Comparison of ENCODE assay signal across 25 mouse cellular contexts in the genomic region with DNA sequence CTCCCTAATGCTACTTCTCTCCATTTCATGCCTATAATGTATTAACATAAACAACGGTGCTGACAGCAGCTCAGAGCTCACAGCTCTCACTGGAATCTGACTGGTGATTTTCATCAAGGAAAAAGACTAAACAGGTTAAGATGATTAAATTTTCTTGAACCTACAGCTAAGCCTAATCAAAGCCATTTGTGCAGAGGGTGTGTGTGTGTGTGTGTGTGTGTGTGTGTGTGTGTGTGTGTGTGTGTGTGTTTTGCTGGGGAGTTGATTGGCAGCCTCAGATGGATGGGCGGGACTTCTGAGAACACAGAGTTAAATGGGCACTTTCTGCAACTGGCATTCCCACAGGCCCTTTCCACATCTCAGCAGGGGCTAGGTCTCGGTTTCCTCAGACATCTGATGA.
DNase-seq lines count a peak whose midpoint lies in the region; ATAC-seq lines count a peak whose summit lies in the region.
"Had no signal": no experiment of that assay in that cellular context is flagged by ENCODE, and none has a peak within 500 bp of the region (broad histone marks: within the 10 kb centered on the region; RNA-seq: fewer than 3 reads in every experiment).

No protein-coding gene starts in this region.

- no peak overlapping the region for H3K4me2 ChIP-seq in hindbrain, embryonic 16.5 days (ENCODE audit: low read length)
- H3K4me2 ChIP-seq in embryonic facial prominence, embryonic 11.5 days (ENCODE audit: low read depth, low read length), result no peak overlapping the region
- H3K4me2 ChIP-seq: embryonic facial prominence, embryonic 15.5 days; forebrain, embryonic 15.5 days; heart, embryonic 13.5 days; hindbrain, embryonic 15.5 days; intestine, embryonic 15.5 days had no signal

- peak; percentile 47 for DNase-seq in hindbrain, embryonic 10.5 days (ENCODE audit: low spot score)
- peak; percentile 36 for DNase-seq in embryo, embryonic 11 days
- peak; percentile 68 for DNase-seq in embryonic facial prominence, embryonic 11.5 days (ENCODE audit: low spot score)
- DNase-seq in limb, embryonic 10.5 days (ENCODE audit: low spot score), result peak; percentile 58
- no peak for DNase-seq in c-Kit-positive CD71-positive TER-119-positive erythroid progenitor cells, embryonic 14.5 days (ENCODE audit: low spot score)
- no peak for DNase-seq in cerebellum, postnatal 36 days
- DNase-seq: adrenal gland, postnatal 10 days; adrenal gland, postnatal 36 days; cerebellum, adult 11 months; cerebellum, adult 2 months; cerebellum, adult 9-11 months; cerebellum, postnatal 25 days; gastrocnemius, postnatal 10 days; gastrocnemius, postnatal 36 days; heart, adult 2 months; kidney, adult 11 months; kidney, adult 8-10 months had no signal

- no peak overlapping the region for H3K27ac ChIP-seq in hindbrain, embryonic 10.5 days
- H3K27ac ChIP-seq in hindbrain, embryonic 16.5 days (ENCODE audit: low read depth, low read length), result no peak overlapping the region
- no peak overlapping the region for H3K27ac ChIP-seq in embryonic facial prominence, embryonic 11.5 days (replicated peaks; ENCODE audit: low read depth, low read length)
- peak overlapping the region; percentile 42; the same call in 1 of the 2 replicates for H3K27ac ChIP-seq in limb, embryonic 10.5 days
- H3K27ac ChIP-seq: embryonic facial prominence, embryonic 15.5 days; forebrain, embryonic 15.5 days; heart, adult 2 months; heart, embryonic 10.5 days; heart, embryonic 13.5 days; hindbrain, embryonic 15.5 days; intestine, embryonic 15.5 days had no signal

- H3K36me3 ChIP-seq in hindbrain, embryonic 10.5 days, result no peaks in the 10 kb centered on the region
- no peaks in the 10 kb centered on the region for H3K36me3 ChIP-seq in hindbrain, embryonic 16.5 days (ENCODE audit: control insufficient read depth, insufficient read depth, low read length)
- H3K36me3 ChIP-seq in embryonic facial prominence, embryonic 11.5 days (replicated peaks; ENCODE audit: control insufficient read depth, insufficient read depth, low read depth, low read length), result no peaks in the 10 kb centered on the region
- no peaks in the 10 kb centered on the region for H3K36me3 ChIP-seq in limb, embryonic 10.5 days
- H3K36me3 ChIP-seq: embryonic facial prominence, embryonic 15.5 days; forebrain, embryonic 15.5 days; heart, embryonic 10.5 days; heart, embryonic 13.5 days; hindbrain, embryonic 15.5 days; intestine, embryonic 15.5 days had no signal

- ATAC-seq in hindbrain, embryonic 16.5 days, result no peak
- ATAC-seq in embryonic facial prominence, embryonic 11.5 days (replicated peaks; ENCODE audit: insufficient number of reproducible peaks, low FRiP score, low TSS enrichment, low read depth), result peak; percentile 61
- ATAC-seq in frontal cortex, adult (ENCODE audit: low TSS enrichment), result no peak
- ATAC-seq: forebrain, embryonic 15.5 days; intestine, embryonic 15.5 days had no signal

- WGBS in hindbrain, embryonic 10.5 days, result 62% methylated on average over 3 of the region's 3 CpGs
- WGBS in hindbrain, embryonic 16.5 days, result 55% methylated on average over 3 of the region's 3 CpGs
- 45% methylated on average over 3 of the region's 3 CpGs for WGBS in embryonic facial prominence, embryonic 11.5 days
- WGBS in limb, embryonic 10.5 days, result 70% methylated on average over 3 of the region's 3 CpGs

- no peaks in the 10 kb centered on the region for H3K9me3 ChIP-seq in hindbrain, embryonic 10.5 days
- H3K9me3 ChIP-seq in hindbrain, embryonic 16.5 days (ENCODE audit: control insufficient read depth, low read length), result no peaks in the 10 kb centered on the region
- no peaks in the 10 kb centered on the region for H3K9me3 ChIP-seq in embryonic facial prominence, embryonic 11.5 days (replicated peaks; ENCODE audit: control insufficient read depth, low read length)
- no peaks in the 10 kb centered on the region for H3K9me3 ChIP-seq in limb, embryonic 10.5 days (replicated peaks)
- H3K9me3 ChIP-seq: embryonic facial prominence, embryonic 15.5 days; forebrain, embryonic 15.5 days; heart, embryonic 10.5 days; heart, embryonic 13.5 days; hindbrain, embryonic 15.5 days; intestine, embryonic 15.5 days had no signal

- H3K4me3 ChIP-seq in hindbrain, embryonic 10.5 days, result no peak overlapping the region
- no peak overlapping the region for H3K4me3 ChIP-seq in hindbrain, embryonic 16.5 days (ENCODE audit: low read length)
- no peak overlapping the region for H3K4me3 ChIP-seq in embryonic facial prominence, embryonic 11.5 days (ENCODE audit: low read depth, low read length)
- H3K4me3 ChIP-seq in limb, embryonic 10.5 days, result no peak overlapping the region
- H3K4me3 ChIP-seq: embryonic facial prominence, embryonic 15.5 days; forebrain, embryonic 15.5 days; heart, adult 2 months; heart, embryonic 10.5 days; heart, embryonic 13.5 days; hindbrain, embryonic 15.5 days; intestine, embryonic 15.5 days had no signal

- H3K4me1 ChIP-seq in hindbrain, embryonic 10.5 days (replicated peaks), result peaks cover 11% of the 10 kb centered on the region; the same call in 1 of the 2 replicates
- no peaks in the 10 kb centered on the region for H3K4me1 ChIP-seq in hindbrain, embryonic 16.5 days (ENCODE audit: control insufficient read depth, insufficient read depth, low read depth, low read length)
- H3K4me1 ChIP-seq in embryonic facial prominence, embryonic 11.5 days (ENCODE audit: control insufficient read depth, insufficient read depth, low read length), result no peaks in the 10 kb centered on the region; the same call in 1 of the 2 replicates
- peaks cover 31% of the 10 kb centered on the region for H3K4me1 ChIP-seq in limb, embryonic 10.5 days
- H3K4me1 ChIP-seq: embryonic facial prominence, embryonic 15.5 days; forebrain, embryonic 15.5 days; heart, embryonic 10.5 days; heart, embryonic 13.5 days; hindbrain, embryonic 15.5 days; intestine, embryonic 15.5 days had no signal

- H3K27me3 ChIP-seq in hindbrain, embryonic 10.5 days (ENCODE audit: insufficient read depth, poor library complexity, severe bottlenecking), result no peaks in the 10 kb centered on the region
- no peaks in the 10 kb centered on the region for H3K27me3 ChIP-seq in hindbrain, embryonic 16.5 days (replicated peaks; ENCODE audit: control insufficient read depth, insufficient read depth, low read length)
- H3K27me3 ChIP-seq in embryonic facial prominence, embryonic 11.5 days (ENCODE audit: control insufficient read depth, insufficient read depth, low read length), result no peaks in the 10 kb centered on the region
- H3K27me3 ChIP-seq in limb, embryonic 10.5 days (ENCODE audit: low read depth, poor library complexity, severe bottlenecking), result peaks cover 5% of the 10 kb centered on the region; the same call in 1 of the 2 replicates
- H3K27me3 ChIP-seq: forebrain, embryonic 15.5 days; hindbrain, embryonic 15.5 days; intestine, embryonic 15.5 days had no signal

- no peak overlapping the region for H3K9ac ChIP-seq in hindbrain, embryonic 16.5 days (ENCODE audit: low read depth, low read length)
- H3K9ac ChIP-seq in embryonic facial prominence, embryonic 11.5 days (replicated peaks; ENCODE audit: low read length), result no peak overlapping the region
- H3K9ac ChIP-seq: embryonic facial prominence, embryonic 15.5 days; forebrain, embryonic 15.5 days; heart, embryonic 13.5 days; hindbrain, embryonic 15.5 days; intestine, embryonic 15.5 days had no signal

Comparison
In these comparisons a context has a peak if more than half of its experiments do, and no peak if none do; other contexts are left out.
1. DNase-seq: peak in hindbrain, embryonic 10.5 days (single experiment), embryo, embryonic 11 days (single experiment), embryonic facial prominence, embryonic 11.5 days (single experiment) and limb, embryonic 10.5 days (single experiment); none in c-Kit-positive CD71-positive TER-119-positive erythroid progenitor cells, embryonic 14.5 days (single experiment) and cerebellum, postnatal 36 days (0 of 2).